Mouse (Mus musculus) cerebellum, adult 2 months (tissue): ENCODE measurements at regions not wholly inside any gene's neighbourhood (a gene's known extent, or its start where the extent isn't known, plus 50 kb on each side); places are given as distances from the start of the nearest gene placed in this dataset.

Experiments
- DNase-seq, 2 experiments: peaks; one replicate each; pipeline ENCODE4 v3.0.0; 2021
- H3K27ac ChIP-seq: fragments of 200-500 bp; 2 replicates; pipeline ENCODE4 v1.5.1; 2012; ENCODE audit warnings: low read length, control low read depth, inconsistent platforms; ENCODE audit not compliant: insufficient read depth
- H3K27me3 ChIP-seq: fragments of 200-500 bp; 2 replicates; pipeline ENCODE4 v1.6.1; 2012; ENCODE audit warnings: inconsistent platforms, mild to moderate bottlenecking, low read length, moderate library complexity; ENCODE audit not compliant: control insufficient read depth, insufficient read depth
- H3K4me1 ChIP-seq: fragments of 200-500 bp; 2 replicates; pipeline ENCODE4 v1.6.1; 2011; ENCODE audit warnings: low read length; ENCODE audit not compliant: control insufficient read depth, insufficient read depth
- H3K4me3 ChIP-seq: fragments of 200-500 bp; replicated peaks from 2 replicates; pipeline ENCODE3; 2011; ENCODE audit warnings: mild to moderate bottlenecking, low read depth, low read length, control low read depth; ENCODE audit not compliant: insufficient read depth
- CTCF ChIP-seq: fragments of 200-500 bp; IDR thresholded peaks from 2 replicates; pipeline ENCODE4 v1.5.1; 2011; ENCODE audit warnings: low read depth, mild to moderate bottlenecking, control low read depth, low read length, moderate library complexity, borderline replicate concordance; ENCODE audit not compliant: insufficient read depth
- POLR2A ChIP-seq: fragments of 200-500 bp; IDR thresholded peaks from 2 replicates; pipeline ENCODE4 v1.6.1; 2011; ENCODE audit warnings: low read length, control low read depth, borderline replicate concordance; ENCODE audit not compliant: insufficient read depth
- WGBS: fragments of 180-500 bp; shearing (Covaris S2); methylation state at CpG from one replicate; pipeline ENCODE4 v1.1.7; 2018; 5-methylcytosine and 5-hydroxymethylcytosine counted together

GRCm38 (mm10) chr2:9754153-9754552 is 126.9 kb upstream of the 4930412O13Rik start:
- 93% methylated on average over 6 of the region's 6 CpGs for WGBS
- TF ChIP-seq CTCF (no peak), POLR2A (no peak)
- DNase-seq = no peak
- H3K4me1 ChIP-seq = no peaks in the 10 kb centered on the region; the same call in 1 of the 2 replicates
- no peak overlapping the region for H3K27ac ChIP-seq
- H3K4me3 ChIP-seq = no peak overlapping the region
- no peaks in the 10 kb centered on the region for H3K27me3 ChIP-seq

GRCm38 (mm10) chr2:9757770-9758420 is 123.2 kb upstream of the 4930412O13Rik start:
- 12% methylated on average over 5 of the region's 5 CpGs for WGBS
- no peaks in the 10 kb centered on the region for H3K27me3 ChIP-seq
- H3K4me3 ChIP-seq = no peak overlapping the region
- no peak for DNase-seq
- H3K4me1 ChIP-seq = no peaks in the 10 kb centered on the region; the same call in 1 of the 2 replicates
- TF ChIP-seq CTCF = no peak
- TF ChIP-seq POLR2A = no peak
- no peak overlapping the region for H3K27ac ChIP-seq

GRCm38 (mm10) chr2:9758983-9759382 is 122.1 kb upstream of the 4930412O13Rik start:
- Histone ChIP-seq H3K27ac (no peak overlapping the region), H3K4me1 (no peaks in the 10 kb centered on the region; the same call in 1 of the 2 replicates), H3K4me3 (no peak overlapping the region), H3K27me3 (no peaks in the 10 kb centered on the region)
- 91% methylated on average over 7 of the region's 7 CpGs for WGBS
- no peak for DNase-seq
- no peak for TF ChIP-seq CTCF
- no peak for TF ChIP-seq POLR2A

- no peak for DNase-seq
- no peaks in the 10 kb centered on the region for H3K27me3 ChIP-seq
- 89% methylated on average over 7 of the region's 7 CpGs for WGBS
- H3K27ac ChIP-seq = no peak overlapping the region
- TF ChIP-seq POLR2A = no peak
- no peak for TF ChIP-seq CTCF
- no peak overlapping the region for H3K4me3 ChIP-seq
- no peaks in the 10 kb centered on the region; the same call in 1 of the 2 replicates for H3K4me1 ChIP-seq
Observed at GRCm38 (mm10) chr2:9759389-9760104, 121.5 kb upstream of the 4930412O13Rik start.

GRCm38 (mm10) chr2:9780159-9780558 is 100.9 kb upstream of the 4930412O13Rik start:
- WGBS = 64% methylated on average over 2 of the region's 2 CpGs
- TF ChIP-seq POLR2A (no peak), CTCF (no peak)

GRCm38 (mm10) chr2:9782698-9783097 is 98.4 kb upstream of the 4930412O13Rik start:
- H3K27me3 ChIP-seq = no peaks in the 10 kb centered on the region
- no peak for DNase-seq
- H3K4me3 ChIP-seq = no peak overlapping the region
- H3K27ac ChIP-seq = no peak overlapping the region
- H3K4me1 ChIP-seq = no peaks in the 10 kb centered on the region
- WGBS = 61% methylated on average over 3 of the region's 3 CpGs
- TF ChIP-seq CTCF (no peak), POLR2A (no peak)

More at GRCm38 (mm10) chr2:9780159-9780558, 100.9 kb upstream of the 4930412O13Rik start:
- DNase-seq = no peak
- H3K27me3 ChIP-seq = no peaks in the 10 kb centered on the region
- H3K4me1 ChIP-seq = no peaks in the 10 kb centered on the region
- no peak overlapping the region for H3K4me3 ChIP-seq
- no peak overlapping the region for H3K27ac ChIP-seq

GRCm38 (mm10) chr2:9791970-9792369 is 89.1 kb upstream of the 4930412O13Rik start:
- no peak for DNase-seq
- WGBS = 98% methylated on average over 1 of the region's 1 CpGs
- H3K27ac ChIP-seq = no peak overlapping the region
- H3K27me3 ChIP-seq = no peaks in the 10 kb centered on the region
- no peaks in the 10 kb centered on the region for H3K4me1 ChIP-seq
- no peak overlapping the region for H3K4me3 ChIP-seq
- no peak for TF ChIP-seq CTCF
- TF ChIP-seq POLR2A = no peak

GRCm38 (mm10) chr2:9792381-9792780 is 88.7 kb upstream of the 4930412O13Rik start:
- 89% methylated on average over 1 of the region's 1 CpGs for WGBS
- Histone ChIP-seq H3K27ac (no peak overlapping the region), H3K4me3 (no peak overlapping the region), H3K4me1 (no peaks in the 10 kb centered on the region), H3K27me3 (no peaks in the 10 kb centered on the region)
- TF ChIP-seq POLR2A (no peak), CTCF (no peak)
- no peak for DNase-seq

- WGBS = 66% methylated on average over 4 of the region's 4 CpGs
- H3K4me3 ChIP-seq = no peak overlapping the region
- no peak for DNase-seq
- H3K27me3 ChIP-seq = no peaks in the 10 kb centered on the region
- no peaks in the 10 kb centered on the region for H3K4me1 ChIP-seq
- no peak overlapping the region for H3K27ac ChIP-seq
- TF ChIP-seq POLR2A (no peak), CTCF (no peak)
Observed at GRCm38 (mm10) chr2:9795401-9795800, 85.7 kb upstream of the 4930412O13Rik start.
